Mouse (Mus musculus): ENCODE data around the gene Bhlhe41. TPM values are rescaled to one million over a fixed set of nuclear protein-coding genes. Genes with fewer than 3 reads are reported as not detected.

The Bhlhe41 gene
- polyA plus RNA-seq, 1 experiment from 2014 or later: 0.77 TPM

- H3K9me3 ChIP-seq (ENCODE audit: control insufficient read depth, low read length): no peaks in the 10 kb centered on the region
- H3K36me3 ChIP-seq (ENCODE audit: control insufficient read depth, insufficient read depth, low read length): no peaks in the 10 kb centered on the region
- WGBS: 91% methylated on average over 7 of the region's 7 CpGs
- no peak overlapping the region for H3K27ac ChIP-seq (ENCODE audit: low read length)
- no peaks in the 10 kb centered on the region for H3K27me3 ChIP-seq (replicated peaks; ENCODE audit: control insufficient read depth, insufficient read depth, low read length)
- H3K9ac ChIP-seq (ENCODE audit: low read depth, low read length): no peak overlapping the region
- no peak overlapping the region for H3K4me3 ChIP-seq (ENCODE audit: low read length)
- no peak overlapping the region for H3K4me2 ChIP-seq (ENCODE audit: low read depth, low read length)
- H3K4me1 ChIP-seq (ENCODE audit: control insufficient read depth, insufficient read depth, low read length): peaks cover 9% of the 10 kb centered on the region
- no peak for ATAC-seq
Measured at GRCm38 (mm10) chr6:145852708-145853107, 12.7 kb downstream of the Bhlhe41 start.

GRCm38 (mm10) chr6:145851956-145852355 is 13.4 kb downstream of the Bhlhe41 start:
- no peak for ATAC-seq
- peaks cover 9% of the 10 kb centered on the region for H3K4me1 ChIP-seq (ENCODE audit: control insufficient read depth, insufficient read depth, low read length)
- H3K4me3 ChIP-seq (ENCODE audit: low read length): no peak overlapping the region
- no peaks in the 10 kb centered on the region for H3K27me3 ChIP-seq (replicated peaks; ENCODE audit: control insufficient read depth, insufficient read depth, low read length)
- no peak overlapping the region for H3K4me2 ChIP-seq (ENCODE audit: low read depth, low read length)
- H3K9ac ChIP-seq (ENCODE audit: low read depth, low read length): no peak overlapping the region
- 69% methylated on average over 11 of the region's 11 CpGs for WGBS
- no peaks in the 10 kb centered on the region for H3K36me3 ChIP-seq (ENCODE audit: control insufficient read depth, insufficient read depth, low read length)
- H3K27ac ChIP-seq (ENCODE audit: low read length): no peak overlapping the region
- H3K9me3 ChIP-seq (ENCODE audit: control insufficient read depth, low read length): no peaks in the 10 kb centered on the region

- H3K4me2 ChIP-seq (ENCODE audit: low read depth, low read length): no peak overlapping the region
- no peak overlapping the region for H3K27ac ChIP-seq (ENCODE audit: low read length)
- no peaks in the 10 kb centered on the region for H3K9me3 ChIP-seq (ENCODE audit: control insufficient read depth, low read length)
- H3K36me3 ChIP-seq (ENCODE audit: control insufficient read depth, insufficient read depth, low read length): no peaks in the 10 kb centered on the region
- 45% methylated on average over 2 of the region's 2 CpGs for WGBS
- peak; percentile 44; the same call in 1 of the 2 replicates for ATAC-seq
- no peak overlapping the region for H3K9ac ChIP-seq (ENCODE audit: low read depth, low read length)
- H3K27me3 ChIP-seq (replicated peaks; ENCODE audit: control insufficient read depth, insufficient read depth, low read length): no peaks in the 10 kb centered on the region
- H3K4me1 ChIP-seq (ENCODE audit: control insufficient read depth, insufficient read depth, low read length): peaks cover 4% of the 10 kb centered on the region
- H3K4me3 ChIP-seq (ENCODE audit: low read length): no peak overlapping the region
Measured at GRCm38 (mm10) chr6:145850789-145851188, 14.6 kb downstream of the Bhlhe41 start.

- H3K4me1 ChIP-seq (ENCODE audit: control insufficient read depth, insufficient read depth, low read length): no peaks in the 10 kb centered on the region
- H3K36me3 ChIP-seq (ENCODE audit: control insufficient read depth, insufficient read depth, low read length): no peaks in the 10 kb centered on the region
- 85% methylated on average over 8 of the region's 8 CpGs for WGBS
- ATAC-seq: no peak
- H3K9me3 ChIP-seq (ENCODE audit: control insufficient read depth, low read length): no peaks in the 10 kb centered on the region
- H3K4me3 ChIP-seq (ENCODE audit: low read length): no peak overlapping the region
- no peak overlapping the region for H3K27ac ChIP-seq (ENCODE audit: low read length)
- H3K9ac ChIP-seq (ENCODE audit: low read depth, low read length): no peak overlapping the region
- no peaks in the 10 kb centered on the region for H3K27me3 ChIP-seq (replicated peaks; ENCODE audit: control insufficient read depth, insufficient read depth, low read length)
- H3K4me2 ChIP-seq (ENCODE audit: low read depth, low read length): no peak overlapping the region
Measured at GRCm38 (mm10) chr6:145847661-145848060, 17.7 kb downstream of the Bhlhe41 start.

GRCm38 (mm10) chr6:145846948-145847347 is 18.4 kb downstream of the Bhlhe41 start:
- H3K27me3 ChIP-seq (replicated peaks; ENCODE audit: control insufficient read depth, insufficient read depth, low read length): no peaks in the 10 kb centered on the region
- H3K36me3 ChIP-seq (ENCODE audit: control insufficient read depth, insufficient read depth, low read length): no peaks in the 10 kb centered on the region
- no peaks in the 10 kb centered on the region for H3K4me1 ChIP-seq (ENCODE audit: control insufficient read depth, insufficient read depth, low read length)
- no peak overlapping the region for H3K4me2 ChIP-seq (ENCODE audit: low read depth, low read length)
- ATAC-seq: no peak
- no peaks in the 10 kb centered on the region for H3K9me3 ChIP-seq (ENCODE audit: control insufficient read depth, low read length)
- WGBS: 81% methylated on average over 6 of the region's 6 CpGs
- no peak overlapping the region for H3K4me3 ChIP-seq (ENCODE audit: low read length)
- H3K9ac ChIP-seq (ENCODE audit: low read depth, low read length): no peak overlapping the region
- no peak overlapping the region for H3K27ac ChIP-seq (ENCODE audit: low read length)

GRCm38 (mm10) chr6:145846076-145846475 is 19.3 kb downstream of the Bhlhe41 start:
- H3K36me3 ChIP-seq (ENCODE audit: control insufficient read depth, insufficient read depth, low read length): no peaks in the 10 kb centered on the region
- H3K4me3 ChIP-seq (ENCODE audit: low read length): no peak overlapping the region
- H3K9me3 ChIP-seq (ENCODE audit: control insufficient read depth, low read length): no peaks in the 10 kb centered on the region
- H3K27me3 ChIP-seq (replicated peaks; ENCODE audit: control insufficient read depth, insufficient read depth, low read length): no peaks in the 10 kb centered on the region
- H3K9ac ChIP-seq (ENCODE audit: low read depth, low read length): no peak overlapping the region
- H3K4me2 ChIP-seq (ENCODE audit: low read depth, low read length): no peak overlapping the region
- no peak overlapping the region for H3K27ac ChIP-seq (ENCODE audit: low read length)
- ATAC-seq: no peak
- 92% methylated on average over 1 of the region's 1 CpGs for WGBS
- H3K4me1 ChIP-seq (ENCODE audit: control insufficient read depth, insufficient read depth, low read length): no peaks in the 10 kb centered on the region

GRCm38 (mm10) chr6:145845611-145846010 is 19.7 kb downstream of the Bhlhe41 start:
- Histone ChIP-seq H3K9ac (ENCODE audit: low read depth, low read length) (no peak overlapping the region), H3K27me3 (replicated peaks; ENCODE audit: control insufficient read depth, insufficient read depth, low read length) (no peaks in the 10 kb centered on the region), H3K36me3 (ENCODE audit: control insufficient read depth, insufficient read depth, low read length) (no peaks in the 10 kb centered on the region), H3K4me2 (ENCODE audit: low read depth, low read length) (no peak overlapping the region), H3K4me3 (ENCODE audit: low read length) (no peak overlapping the region), H3K4me1 (ENCODE audit: control insufficient read depth, insufficient read depth, low read length) (no peaks in the 10 kb centered on the region), H3K27ac (ENCODE audit: low read length) (no peak overlapping the region), H3K9me3 (ENCODE audit: control insufficient read depth, low read length) (no peaks in the 10 kb centered on the region)
- no peak for ATAC-seq
- 53% methylated on average over 5 of the region's 5 CpGs for WGBS

- ATAC-seq: no peak
Measured at GRCm38 (mm10) chr6:145835359-145835758, 30.0 kb downstream of the Bhlhe41 start.

GRCm38 (mm10) chr6:145832927-145833326 is 32.4 kb downstream of the Bhlhe41 start:
- no peak overlapping the region for H3K27ac ChIP-seq (ENCODE audit: low read length)
- 77% methylated on average over 8 of the region's 8 CpGs for WGBS
- no peaks in the 10 kb centered on the region for H3K4me1 ChIP-seq (ENCODE audit: control insufficient read depth, insufficient read depth, low read length)
- no peak overlapping the region for H3K9ac ChIP-seq (ENCODE audit: low read depth, low read length)
- H3K4me2 ChIP-seq (ENCODE audit: low read depth, low read length): no peak overlapping the region
- no peak overlapping the region for H3K4me3 ChIP-seq (ENCODE audit: low read length)
- H3K9me3 ChIP-seq (ENCODE audit: control insufficient read depth, low read length): no peaks in the 10 kb centered on the region
- H3K27me3 ChIP-seq (replicated peaks; ENCODE audit: control insufficient read depth, insufficient read depth, low read length): no peaks in the 10 kb centered on the region
- ATAC-seq: no peak
- no peaks in the 10 kb centered on the region for H3K36me3 ChIP-seq (ENCODE audit: control insufficient read depth, insufficient read depth, low read length)

More at GRCm38 (mm10) chr6:145835359-145835758, 30.0 kb downstream of the Bhlhe41 start:
- Histone ChIP-seq H3K9me3 (ENCODE audit: control insufficient read depth, low read length) (no peaks in the 10 kb centered on the region), H3K9ac (ENCODE audit: low read depth, low read length) (no peak overlapping the region), H3K27ac (ENCODE audit: low read length) (no peak overlapping the region), H3K4me1 (ENCODE audit: control insufficient read depth, insufficient read depth, low read length) (no peaks in the 10 kb centered on the region), H3K27me3 (replicated peaks; ENCODE audit: control insufficient read depth, insufficient read depth, low read length) (no peaks in the 10 kb centered on the region), H3K4me3 (ENCODE audit: low read length) (no peak overlapping the region), H3K4me2 (ENCODE audit: low read depth, low read length) (no peak overlapping the region), H3K36me3 (ENCODE audit: control insufficient read depth, insufficient read depth, low read length) (no peaks in the 10 kb centered on the region)
- 51% methylated on average over 6 of the region's 6 CpGs for WGBS

- no peaks in the 10 kb centered on the region for H3K9me3 ChIP-seq (ENCODE audit: control insufficient read depth, low read length)
- 45% methylated on average over 9 of the region's 9 CpGs for WGBS
- H3K4me1 ChIP-seq (ENCODE audit: control insufficient read depth, insufficient read depth, low read length): no peaks in the 10 kb centered on the region
- no peak overlapping the region for H3K27ac ChIP-seq (ENCODE audit: low read length)
- no peak overlapping the region for H3K4me3 ChIP-seq (ENCODE audit: low read length)
- no peaks in the 10 kb centered on the region for H3K27me3 ChIP-seq (replicated peaks; ENCODE audit: control insufficient read depth, insufficient read depth, low read length)
- no peak overlapping the region for H3K4me2 ChIP-seq (ENCODE audit: low read depth, low read length)
- ATAC-seq: no peak; the same call in 1 of the 2 replicates
- H3K9ac ChIP-seq (ENCODE audit: low read depth, low read length): no peak overlapping the region
- no peaks in the 10 kb centered on the region for H3K36me3 ChIP-seq (ENCODE audit: control insufficient read depth, insufficient read depth, low read length)
Measured at GRCm38 (mm10) chr6:145830617-145831016, 34.7 kb downstream of the Bhlhe41 start.
